Mouse (Mus musculus): Measurements from ENCODE around the gene B430305J03Rik.

B430305J03Rik gene

DNA sequence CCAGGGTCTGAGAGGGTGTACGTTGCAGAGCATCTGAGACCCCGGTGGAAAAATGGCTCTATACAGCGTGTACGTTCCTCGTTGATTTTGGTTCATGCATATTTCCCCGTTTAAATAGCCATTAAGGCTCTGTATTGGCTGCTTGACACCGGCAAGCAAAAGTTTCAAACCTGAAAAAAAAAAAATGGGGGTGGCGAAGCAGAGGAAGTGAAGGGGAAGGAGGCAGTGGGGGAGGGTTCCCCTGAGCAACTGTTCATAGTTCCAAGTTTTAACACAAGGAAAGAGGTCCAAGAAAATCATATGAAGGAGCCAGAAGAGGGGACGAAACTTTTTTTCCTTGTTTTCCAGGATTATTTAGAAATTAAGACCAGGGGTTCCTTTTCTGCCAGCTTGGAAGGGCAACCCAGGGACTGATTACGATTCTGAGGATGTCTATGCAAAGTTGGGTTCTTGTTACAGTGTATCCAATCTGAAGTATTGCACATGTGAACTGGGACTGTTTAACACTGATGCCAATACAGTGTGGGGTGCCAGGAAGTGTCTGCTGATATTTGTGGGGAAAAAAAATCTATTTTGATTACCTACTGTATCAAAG lies at the start of gene B430305J03Rik:
B430305J03Rik (minus strand) TSS at position 173 of the 595 bp plus-strand sequence.
- no peak for DNase-seq (ENCODE audit: low read depth, low spot score)

GRCm38 (mm10) chr3:61409683-61410082 lies 43.9 kb upstream of the B430305J03Rik start:
- no peak for DNase-seq (ENCODE audit: low read depth, low spot score)

DNA sequence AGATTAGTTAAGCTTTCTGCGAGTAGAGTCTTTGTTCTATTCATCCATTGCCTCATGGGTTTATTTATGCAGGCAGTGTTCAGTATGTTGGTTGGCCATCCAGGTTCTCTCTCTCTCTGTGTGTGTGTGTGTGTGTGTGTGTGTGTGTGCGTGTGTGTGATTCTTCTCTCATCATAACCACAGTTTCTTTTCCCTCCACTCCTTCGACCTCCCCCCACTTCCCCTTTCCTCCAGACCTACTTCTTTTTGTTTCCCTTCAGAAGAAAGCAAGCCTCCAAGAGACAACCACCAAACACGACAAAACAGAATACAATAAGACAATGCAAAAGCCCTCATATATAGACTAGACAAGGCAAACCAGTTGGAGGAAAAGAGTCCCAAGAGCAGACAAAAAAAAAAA lies 41.2 kb upstream of the B430305J03Rik start:
- no peak for DNase-seq (ENCODE audit: low read depth, low spot score)

- DNase-seq (ENCODE audit: low read depth, low spot score) = no peak
These were observed 35.2 kb upstream of the B430305J03Rik start for GRCm38 (mm10) chr3:61400823-61401387.

DNA sequence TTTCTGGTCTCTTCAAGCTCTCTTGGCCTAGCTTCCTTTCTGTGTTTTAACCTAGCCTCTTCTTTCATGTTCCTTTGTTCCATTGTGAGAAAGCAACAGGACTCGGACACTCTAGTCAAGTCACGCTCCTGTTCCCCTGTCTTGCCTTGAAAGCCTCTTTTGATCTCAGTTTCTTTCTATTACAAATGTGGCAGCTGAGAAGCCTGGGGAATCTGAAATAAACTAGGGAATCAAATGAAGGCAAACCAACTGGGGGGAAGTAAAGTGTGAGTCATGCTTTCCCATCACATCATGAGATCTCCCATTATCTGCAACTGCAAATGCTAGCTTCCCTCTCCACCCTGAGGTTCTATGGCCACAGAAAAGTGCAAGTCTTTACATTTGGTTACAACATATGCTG lies 31.0 kb upstream of the B430305J03Rik start:
- DNase-seq (ENCODE audit: low read depth, low spot score) = no peak

DNA sequence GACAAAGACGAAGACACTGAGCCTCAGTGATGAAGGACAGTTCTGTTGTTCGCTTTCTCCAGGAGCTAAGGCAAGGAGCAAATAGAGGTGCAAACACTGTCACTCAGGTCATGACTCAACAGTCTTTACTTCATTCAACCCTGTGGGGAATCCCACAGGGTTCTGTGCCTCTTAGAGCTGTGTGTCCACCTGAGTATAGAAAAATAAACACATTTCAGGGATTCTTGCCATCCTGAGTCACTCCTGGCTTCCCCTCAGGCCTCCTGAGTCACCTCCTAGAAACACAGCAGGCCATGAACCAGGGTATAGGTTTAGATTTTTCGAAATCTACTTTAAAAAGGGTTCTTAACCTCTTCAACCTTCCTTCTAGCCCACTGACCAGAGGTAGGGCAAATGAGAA lies 29.6 kb upstream of the B430305J03Rik start:
- DNase-seq (ENCODE audit: low read depth, low spot score) = no peak

DNA sequence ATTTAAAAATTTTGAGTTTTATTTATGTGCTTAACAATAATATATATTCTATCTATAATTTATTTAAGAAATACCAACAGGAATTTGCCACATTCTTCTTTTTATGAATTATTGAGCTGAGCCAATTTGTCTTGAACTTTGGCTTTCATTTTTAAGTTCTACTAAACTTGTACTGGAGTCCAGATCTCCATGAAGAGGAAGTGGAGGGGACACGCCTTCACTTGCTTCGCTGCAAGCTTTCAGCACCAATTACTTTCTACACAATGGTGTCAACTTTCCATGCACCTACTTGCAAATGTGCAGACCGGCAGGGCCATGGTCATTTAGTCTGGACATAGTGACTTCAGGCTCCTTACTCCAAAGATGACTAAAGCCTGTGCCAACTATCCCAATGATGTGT lies 27.8 kb upstream of the B430305J03Rik start:
- no peak for DNase-seq (ENCODE audit: low read depth, low spot score)

GRCm38 (mm10) chr3:61392881-61393280 lies 27.1 kb upstream of the B430305J03Rik start:
- no peak for DNase-seq (ENCODE audit: low read depth, low spot score)

DNA sequence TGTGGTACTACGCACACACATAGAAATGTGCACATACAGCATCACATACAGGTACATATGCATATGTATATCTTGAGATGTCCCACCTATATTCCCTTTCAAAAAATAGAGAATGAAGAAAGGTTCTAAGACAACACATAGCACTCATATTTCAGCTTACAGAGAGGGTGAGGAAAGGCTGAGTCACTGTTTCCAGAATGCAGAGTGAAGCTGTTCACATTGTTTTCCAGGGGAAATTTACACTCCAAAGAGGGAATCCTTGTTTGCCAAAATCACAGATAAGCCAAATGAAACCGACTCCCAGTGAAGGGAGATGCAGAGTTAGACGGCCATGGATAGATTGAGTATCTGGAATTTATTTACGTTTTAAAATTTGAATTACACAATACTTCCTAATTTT lies 25.8 kb upstream of the B430305J03Rik start:
- DNase-seq (ENCODE audit: low read depth, low spot score) = no peak

DNA sequence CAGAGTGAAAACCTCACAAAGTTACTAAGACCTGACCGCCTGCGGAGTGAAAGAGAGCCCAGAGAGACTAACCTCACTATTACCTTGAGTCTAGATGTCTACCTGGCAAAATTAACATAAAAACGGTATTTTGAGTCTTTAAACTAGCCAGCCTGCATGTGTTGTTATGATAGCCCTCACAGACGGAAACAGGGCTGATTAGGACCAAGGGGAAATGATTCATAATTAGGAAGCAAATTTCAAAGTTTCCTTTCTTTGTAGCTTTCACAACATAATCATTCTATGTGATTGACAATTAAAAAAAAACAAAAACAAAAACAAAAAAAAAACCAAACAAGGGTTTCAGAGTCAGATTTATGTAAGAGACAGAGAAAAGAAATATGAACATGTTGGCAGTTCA lies 20.6 kb upstream of the B430305J03Rik start:
- DNase-seq (ENCODE audit: low read depth, low spot score) = no peak

- no peak for DNase-seq (ENCODE audit: low read depth, low spot score)
These were observed 10.2 kb upstream of the B430305J03Rik start for GRCm38 (mm10) chr3:61376001-61376400.

DNA sequence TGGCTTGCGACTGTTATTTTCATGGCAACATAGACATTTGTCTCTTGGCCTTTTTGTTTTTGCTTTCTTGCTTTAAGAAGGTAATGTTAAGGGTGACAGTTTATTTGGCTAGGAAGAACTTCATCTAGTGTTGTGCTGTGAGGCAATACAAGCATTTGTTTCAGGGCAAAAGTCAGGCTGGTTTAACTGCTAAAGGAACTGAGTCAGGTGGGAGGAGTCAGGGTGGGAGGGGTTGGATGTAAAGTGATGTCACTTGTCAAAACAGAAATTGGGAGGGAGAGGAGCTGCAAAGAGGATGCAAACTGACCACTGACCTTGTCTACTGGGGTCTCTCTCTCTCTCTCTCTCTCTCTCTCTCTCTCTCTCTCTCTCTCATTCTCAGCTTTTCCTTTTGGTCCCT lies 2.7 kb upstream of the B430305J03Rik start:
- DNase-seq (ENCODE audit: low read depth, low spot score) = no peak

DNA sequence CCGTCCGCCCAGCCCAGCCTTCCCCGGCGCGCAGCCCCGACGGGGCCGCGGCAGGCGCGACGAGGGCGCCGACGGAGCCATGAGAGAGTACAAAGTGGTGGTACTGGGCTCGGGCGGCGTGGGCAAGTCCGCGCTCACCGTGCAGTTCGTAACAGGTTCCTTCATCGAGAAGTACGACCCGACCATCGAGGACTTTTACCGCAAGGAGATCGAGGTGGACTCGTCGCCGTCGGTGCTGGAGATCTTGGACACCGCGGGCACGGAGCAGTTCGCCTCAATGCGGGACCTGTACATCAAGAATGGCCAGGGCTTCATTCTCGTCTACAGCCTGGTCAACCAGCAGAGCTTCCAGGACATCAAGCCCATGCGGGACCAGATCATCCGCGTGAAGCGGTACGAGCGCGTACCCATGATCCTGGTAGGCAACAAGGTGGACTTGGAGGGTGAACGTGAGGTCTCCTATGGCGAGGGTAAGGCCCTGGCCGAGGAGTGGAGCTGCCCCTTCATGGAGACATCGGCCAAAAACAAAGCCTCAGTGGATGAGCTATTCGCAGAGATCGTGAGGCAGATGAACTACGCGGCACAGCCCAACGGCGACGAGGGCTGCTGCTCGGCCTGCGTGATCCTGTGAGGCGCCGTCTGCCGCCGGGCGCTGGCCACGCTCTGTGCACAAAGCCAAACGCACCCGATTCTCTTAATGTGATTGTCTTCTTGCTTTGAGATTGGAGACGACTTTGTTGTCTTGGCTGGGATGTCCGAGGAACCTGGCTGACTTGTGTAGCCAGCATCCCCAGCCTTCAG lies 573 bp downstream of the B430305J03Rik start:
- DNase-seq (ENCODE audit: low read depth, low spot score) = no peak

GRCm38 (mm10) chr3:61364661-61364977 lies 1.1 kb downstream of the B430305J03Rik start:
- DNase-seq (ENCODE audit: low read depth, low spot score) = no peak

GRCm38 (mm10) chr3:61363989-61364660 lies 1.6 kb downstream of the B430305J03Rik start:
- peak; percentile 91 for DNase-seq (ENCODE audit: low read depth, low spot score)

DNA sequence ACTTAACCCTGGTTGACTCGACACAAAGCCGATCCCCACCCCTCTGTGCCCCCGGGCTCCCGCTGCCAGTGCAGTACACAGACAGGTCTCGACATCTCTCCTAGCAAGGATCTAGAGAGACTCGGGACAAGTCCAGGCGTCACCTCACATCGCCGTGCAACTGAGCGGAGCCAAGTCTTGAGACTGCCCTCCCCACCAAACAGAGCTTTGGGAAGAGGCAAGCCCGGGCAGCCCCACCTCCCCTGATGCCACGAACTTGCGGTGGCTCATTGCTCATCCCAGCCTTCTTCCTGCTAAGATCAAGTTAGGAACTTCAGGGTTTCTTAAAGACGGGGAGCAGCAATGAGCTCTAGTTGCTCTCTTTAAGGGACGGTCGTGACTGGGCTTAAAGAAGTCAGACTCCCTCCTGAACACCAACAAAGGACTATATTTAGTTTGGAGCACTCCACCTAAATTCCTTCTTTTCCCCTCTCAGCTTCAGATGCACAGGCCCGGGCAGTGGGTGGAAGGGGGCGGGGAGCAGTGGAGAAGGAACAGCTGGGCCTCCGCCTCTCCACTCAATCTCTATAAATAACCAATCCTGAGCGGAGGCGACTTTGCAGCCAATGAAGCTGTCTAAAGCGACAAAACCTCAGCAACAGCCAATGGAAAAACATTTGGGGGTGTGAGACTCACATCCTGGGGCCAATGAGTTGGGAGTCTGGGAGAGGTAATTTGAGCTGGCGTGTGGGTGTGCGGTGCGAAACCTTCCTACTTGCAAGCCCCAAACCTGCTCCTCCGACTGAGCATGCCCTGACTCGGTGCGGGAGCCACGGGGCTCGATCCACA lies 2.4 kb downstream of the B430305J03Rik start:
- DNase-seq (ENCODE audit: low read depth, low spot score) = peak; percentile 98

DNA sequence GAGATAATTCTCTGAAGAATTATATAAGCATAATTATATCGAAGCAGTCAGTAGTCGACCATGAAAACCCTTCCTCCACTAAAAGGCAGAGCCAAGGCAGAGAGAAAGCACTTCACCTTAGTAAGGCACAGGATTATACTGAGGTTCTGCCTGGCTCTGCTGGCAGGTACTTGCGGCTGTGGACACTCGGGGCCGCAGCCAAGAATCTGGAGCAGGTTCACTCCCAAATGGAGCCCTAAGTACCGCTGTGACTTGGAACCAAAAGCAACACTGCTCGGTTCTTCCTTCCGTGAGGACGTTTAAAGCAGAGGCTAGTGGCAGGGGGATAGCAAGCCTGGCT lies 3.0 kb downstream of the B430305J03Rik start:
- no peak for DNase-seq (ENCODE audit: low read depth, low spot score)

DNA sequence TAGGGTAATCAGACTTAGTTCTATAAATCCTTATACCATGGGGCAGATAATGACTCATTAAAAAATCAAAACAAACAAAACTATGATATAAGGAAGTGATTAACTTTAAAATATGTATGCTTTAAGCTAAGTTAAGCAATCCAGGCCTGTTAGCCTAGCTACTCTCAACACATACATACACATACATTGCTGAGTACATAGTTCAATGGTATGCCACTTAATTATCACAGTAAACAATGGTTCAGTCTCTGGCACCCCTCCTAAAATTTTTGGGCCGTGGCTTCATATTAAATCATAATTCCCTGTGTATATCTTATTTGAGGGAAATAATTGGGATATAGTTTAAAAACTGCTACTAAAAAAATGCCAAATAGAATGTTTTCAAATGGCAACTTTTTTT lies 4.4 kb downstream of the B430305J03Rik start, which contains the start of gene Rap2b:
Rap2b (plus strand) TSS at position 301 of the 400 bp plus-strand sequence.
- DNase-seq (ENCODE audit: low read depth, low spot score) = no peak

GRCm38 (mm10) chr3:61358756-61359293 lies 6.9 kb downstream of the B430305J03Rik start:
- no peak for DNase-seq (ENCODE audit: low read depth, low spot score)

- no peak for DNase-seq (ENCODE audit: low read depth, low spot score)
These were observed 7.6 kb downstream of the B430305J03Rik start for GRCm38 (mm10) chr3:61358107-61358506.

DNA sequence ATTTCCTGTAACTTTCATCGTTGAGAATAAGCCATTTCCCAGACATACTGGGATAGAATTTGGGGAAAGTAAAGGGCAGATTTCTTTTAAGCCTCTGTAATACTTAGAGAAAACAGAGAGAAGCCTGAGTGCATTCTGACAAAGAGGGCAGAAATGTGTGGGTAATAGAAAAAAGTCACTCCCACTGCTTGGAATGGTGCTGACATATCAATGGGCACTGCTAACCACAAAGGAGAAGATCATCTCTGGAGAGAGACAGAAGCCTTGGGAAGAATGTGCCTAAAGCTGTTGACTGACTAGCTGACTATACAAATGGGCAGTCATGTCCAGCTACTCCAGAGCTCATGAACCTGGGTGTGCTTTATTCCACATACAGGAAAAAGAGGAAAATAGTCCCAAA lies 10.3 kb downstream of the B430305J03Rik start:
- DNase-seq (ENCODE audit: low read depth, low spot score) = no peak
